Mouse (Mus musculus): ENCODE results near the gene Ptprm. TPM values are rescaled to one million over a fixed set of nuclear protein-coding genes. Genes with fewer than 3 reads are reported as not detected.

Gene Ptprm
- polyA plus RNA-seq, 1 experiment from 2014 or later: 15.8 TPM

DNA sequence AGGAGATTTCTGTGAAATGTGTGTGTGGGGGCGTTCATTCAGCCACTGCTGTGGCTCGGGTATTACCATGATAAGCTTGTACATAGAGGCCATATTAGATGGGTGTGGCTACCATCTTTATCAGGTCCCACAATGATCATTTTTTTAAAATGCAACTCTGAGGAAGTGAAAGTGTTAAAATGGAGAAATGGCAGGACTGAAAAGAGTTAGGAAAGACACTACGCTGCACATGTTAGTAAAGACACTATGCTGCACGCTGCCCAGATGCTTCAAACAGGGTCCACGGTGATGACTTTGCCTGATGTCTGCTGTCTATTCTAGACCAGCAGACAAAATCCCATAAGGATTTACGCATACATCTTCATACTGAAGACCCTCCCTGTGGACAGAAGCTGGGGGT is 298.6 kb downstream of the Ptprm start:
- Histone ChIP-seq H3K9ac (no peak overlapping the region), H3K9me3 (replicated peaks) (no peaks in the 10 kb centered on the region), H3K36me3 (no peaks in the 10 kb centered on the region), H3K4me2 (no peak overlapping the region), H3K27ac (no peak overlapping the region), H3K4me3 (no peak overlapping the region), H3K4me1 (replicated peaks) (no peaks in the 10 kb centered on the region), H3K27me3 (no peaks in the 10 kb centered on the region)
- ATAC-seq (replicated peaks; ENCODE audit: insufficient number of reproducible peaks, insufficient read depth, low FRiP score, low read depth): no peak
- 83% methylated on average over 6 of the region's 6 CpGs for WGBS

DNA sequence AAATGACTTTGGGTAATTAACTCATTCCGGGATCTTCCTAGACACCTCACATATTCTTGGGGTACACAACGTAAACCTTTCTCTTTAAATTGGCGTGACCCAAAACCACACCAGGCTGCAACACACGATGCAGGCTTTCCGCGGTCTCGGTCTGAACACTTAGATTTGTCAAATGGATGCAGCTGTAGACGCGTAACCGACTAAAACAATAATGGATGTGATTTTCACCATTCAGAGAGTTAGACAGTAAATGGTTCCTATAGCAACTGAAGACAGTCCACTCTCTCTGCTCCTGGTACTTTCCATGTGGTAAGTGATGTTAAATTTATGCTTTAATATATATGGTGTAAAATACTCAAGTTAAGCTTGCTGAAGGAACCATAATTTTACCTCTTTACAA is 300.1 kb downstream of the Ptprm start:
- Histone ChIP-seq H3K9ac (no peak overlapping the region), H3K9me3 (replicated peaks) (no peaks in the 10 kb centered on the region), H3K4me1 (replicated peaks) (no peaks in the 10 kb centered on the region), H3K36me3 (no peaks in the 10 kb centered on the region), H3K4me3 (no peak overlapping the region), H3K27me3 (no peaks in the 10 kb centered on the region), H3K27ac (no peak overlapping the region), H3K4me2 (no peak overlapping the region)
- 95% methylated on average over 10 of the region's 10 CpGs for WGBS
- no peak for ATAC-seq (replicated peaks; ENCODE audit: insufficient number of reproducible peaks, insufficient read depth, low FRiP score, low read depth)

DNA sequence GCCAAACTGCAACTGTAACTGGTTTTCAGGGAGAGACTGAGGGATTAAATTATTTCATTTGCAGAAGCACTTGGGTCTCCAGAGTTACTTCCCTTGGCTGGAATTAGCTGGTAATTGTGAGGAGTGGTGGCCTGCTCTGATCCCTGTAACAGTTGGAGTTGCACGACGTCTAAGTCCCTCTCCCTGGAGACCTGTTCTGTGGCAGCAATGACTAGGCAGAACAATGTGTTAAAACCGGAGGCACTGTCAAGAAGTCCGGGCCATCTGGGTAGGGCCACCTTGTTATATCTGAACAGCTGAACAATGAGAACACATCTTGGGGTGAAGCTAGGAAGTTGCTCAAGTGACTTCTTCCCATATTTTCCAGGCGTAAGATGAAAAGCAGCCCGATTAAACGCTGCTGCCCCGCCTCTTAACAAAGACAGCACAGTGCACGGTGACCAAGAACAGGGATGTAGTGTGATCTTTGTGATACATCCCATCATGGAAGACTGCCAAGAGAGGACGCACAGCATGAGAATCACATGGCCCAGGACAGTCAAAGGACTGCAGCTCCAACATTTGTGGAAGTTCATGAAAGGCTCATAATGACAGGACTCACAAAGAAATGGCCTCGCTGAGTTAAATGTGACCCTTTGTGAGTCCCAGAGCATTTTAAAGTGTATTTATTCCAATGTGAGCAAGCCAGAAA is 301.5 kb downstream of the Ptprm start:
- ATAC-seq (replicated peaks; ENCODE audit: insufficient number of reproducible peaks, insufficient read depth, low FRiP score, low read depth): 0 out of 2 replicates have a peak, but pooled peaks have one; percentile 22
- H3K27ac ChIP-seq: no peak overlapping the region
- H3K4me1 ChIP-seq (replicated peaks): no peaks in the 10 kb centered on the region
- no peak overlapping the region for H3K4me2 ChIP-seq
- no peak overlapping the region for H3K4me3 ChIP-seq
- 65% methylated on average over 11 of the region's 11 CpGs for WGBS
- no peaks in the 10 kb centered on the region for H3K9me3 ChIP-seq (replicated peaks)
- no peaks in the 10 kb centered on the region for H3K36me3 ChIP-seq
- H3K27me3 ChIP-seq: no peaks in the 10 kb centered on the region
- H3K9ac ChIP-seq: no peak overlapping the region

DNA sequence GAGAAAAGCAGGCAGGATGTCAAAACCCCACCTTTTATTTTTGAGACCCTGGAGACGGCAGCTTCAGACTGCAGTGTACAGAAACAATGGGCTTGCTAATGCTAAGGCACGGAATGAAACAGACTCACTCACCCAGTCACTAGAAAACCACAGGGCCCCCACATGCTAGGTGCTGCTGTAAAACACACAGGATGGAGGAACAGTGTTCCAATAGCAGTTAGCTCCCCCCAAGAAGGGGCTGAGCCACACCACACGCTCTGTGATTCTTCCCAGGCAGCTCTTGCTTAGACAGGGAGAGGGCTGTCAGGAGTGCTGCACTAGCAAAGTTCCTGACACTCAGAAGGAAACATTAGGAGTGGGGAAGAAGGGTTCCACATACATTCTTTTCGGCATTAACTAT is 306.6 kb downstream of the Ptprm start:
- WGBS: 80% methylated on average over 4 of the region's 4 CpGs

DNA sequence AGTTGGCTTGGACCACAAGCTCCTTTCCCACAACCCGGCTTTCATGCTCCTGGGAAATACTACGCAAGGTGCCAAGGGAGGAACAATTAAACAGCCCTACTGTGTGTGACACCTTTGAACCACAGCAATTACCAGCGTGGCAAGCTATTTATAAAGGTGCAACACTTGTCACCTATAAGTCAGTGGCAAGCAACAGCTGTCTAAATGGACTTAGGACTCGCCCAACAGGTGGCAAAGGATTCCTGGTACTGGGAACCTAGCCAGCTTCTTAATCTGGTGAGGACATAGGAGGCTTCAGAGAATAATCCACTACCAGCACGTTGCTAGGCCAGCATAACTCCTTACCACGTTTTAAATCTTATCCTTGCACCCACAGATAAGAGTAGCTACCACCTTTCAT is 315.7 kb downstream of the Ptprm start:
- no peaks in the 10 kb centered on the region for H3K4me1 ChIP-seq (replicated peaks)
- ATAC-seq (replicated peaks; ENCODE audit: insufficient number of reproducible peaks, insufficient read depth, low FRiP score, low read depth): no peak
- H3K9ac ChIP-seq: no peak overlapping the region
- H3K27me3 ChIP-seq: no peaks in the 10 kb centered on the region
- WGBS: 67% methylated on average over 6 of the region's 6 CpGs
- no peak overlapping the region for H3K4me3 ChIP-seq
- no peaks in the 10 kb centered on the region for H3K36me3 ChIP-seq
- H3K9me3 ChIP-seq (replicated peaks): no peaks in the 10 kb centered on the region
- H3K27ac ChIP-seq: no peak overlapping the region
- no peak overlapping the region for H3K4me2 ChIP-seq

More for the DNA sequence above, 306.6 kb downstream of the Ptprm start:
- Histone ChIP-seq H3K9ac (no peak overlapping the region), H3K4me2 (no peak overlapping the region), H3K9me3 (replicated peaks) (no peaks in the 10 kb centered on the region), H3K27ac (no peak overlapping the region), H3K4me1 (replicated peaks) (no peaks in the 10 kb centered on the region), H3K27me3 (no peaks in the 10 kb centered on the region), H3K4me3 (no peak overlapping the region), H3K36me3 (no peaks in the 10 kb centered on the region)
- no peak for ATAC-seq (replicated peaks; ENCODE audit: insufficient number of reproducible peaks, insufficient read depth, low FRiP score, low read depth)

DNA sequence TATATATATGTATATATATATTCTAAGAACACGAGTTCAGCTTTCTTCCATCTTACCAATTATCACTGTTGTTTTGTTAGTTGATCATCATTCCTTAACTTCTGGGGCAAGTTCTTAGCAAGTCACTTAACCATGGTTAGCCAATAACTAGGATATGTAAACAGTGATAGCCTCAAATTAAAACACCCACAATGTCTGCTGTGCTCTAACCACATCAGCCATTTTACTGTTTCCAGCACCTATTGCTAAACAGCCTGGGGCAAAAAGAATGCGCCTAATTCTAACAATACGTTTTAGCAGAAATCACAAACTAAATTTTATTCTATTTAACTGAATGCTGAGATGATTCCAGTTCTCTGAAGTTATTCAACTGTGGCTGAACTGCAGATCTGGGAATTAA is 320.7 kb downstream of the Ptprm start:
- H3K9ac ChIP-seq: no peak overlapping the region
- H3K4me1 ChIP-seq (replicated peaks): no peaks in the 10 kb centered on the region
- H3K27ac ChIP-seq: no peak overlapping the region
- H3K4me2 ChIP-seq: no peak overlapping the region
- no peaks in the 10 kb centered on the region for H3K9me3 ChIP-seq (replicated peaks)
- no peak for ATAC-seq (replicated peaks; ENCODE audit: insufficient number of reproducible peaks, insufficient read depth, low FRiP score, low read depth)
- H3K4me3 ChIP-seq: no peak overlapping the region
- no peaks in the 10 kb centered on the region for H3K36me3 ChIP-seq
- no peaks in the 10 kb centered on the region for H3K27me3 ChIP-seq
- 80% methylated on average over 3 of the region's 3 CpGs for WGBS

DNA sequence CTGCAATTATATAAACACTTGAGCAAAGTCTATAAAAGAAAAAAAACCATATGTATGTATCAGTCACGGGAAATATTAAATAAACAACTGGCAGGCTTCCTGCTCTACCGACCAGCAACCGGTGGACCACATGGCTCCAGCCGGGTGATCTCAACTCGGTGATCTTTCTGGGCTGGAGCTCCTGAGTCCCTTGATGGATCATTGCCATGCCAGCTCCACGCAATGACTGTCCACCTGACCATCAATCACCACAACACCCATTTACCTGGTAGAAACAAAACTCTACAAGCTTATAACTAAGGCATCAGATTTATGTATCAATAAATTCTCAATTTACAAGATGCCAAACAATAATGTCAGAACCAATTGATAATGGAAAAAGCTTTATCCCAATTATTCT is 322.2 kb downstream of the Ptprm start:
- Histone ChIP-seq H3K4me1 (replicated peaks) (no peaks in the 10 kb centered on the region), H3K4me2 (no peak overlapping the region), H3K9me3 (replicated peaks) (no peaks in the 10 kb centered on the region), H3K4me3 (no peak overlapping the region), H3K27me3 (no peaks in the 10 kb centered on the region), H3K9ac (no peak overlapping the region), H3K27ac (no peak overlapping the region), H3K36me3 (no peaks in the 10 kb centered on the region)
- no peak for ATAC-seq (replicated peaks; ENCODE audit: insufficient number of reproducible peaks, insufficient read depth, low FRiP score, low read depth)
- 86% methylated on average over 6 of the region's 6 CpGs for WGBS

DNA sequence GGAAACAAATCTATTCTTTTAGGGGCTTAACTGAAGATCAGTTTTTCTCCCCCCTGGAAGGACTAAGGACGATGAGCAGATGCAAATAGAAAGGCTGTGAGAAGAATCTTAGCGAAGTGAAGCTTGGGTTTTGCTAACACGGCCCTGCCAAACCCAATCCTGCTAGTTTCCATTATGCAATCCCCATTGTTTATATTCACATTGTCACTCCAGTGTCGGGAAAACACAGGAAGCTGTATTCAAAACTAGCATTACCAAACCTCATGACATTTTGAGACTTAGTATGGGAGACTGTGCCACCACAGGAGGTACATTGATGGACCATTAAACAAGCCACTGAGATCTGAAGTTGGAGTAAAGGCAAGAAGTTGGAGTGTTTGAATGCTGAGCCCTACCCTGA is 322.9 kb downstream of the Ptprm start:
- Histone ChIP-seq H3K27me3 (no peaks in the 10 kb centered on the region), H3K4me3 (no peak overlapping the region), H3K4me1 (replicated peaks) (no peaks in the 10 kb centered on the region), H3K9ac (no peak overlapping the region), H3K4me2 (no peak overlapping the region), H3K9me3 (replicated peaks) (no peaks in the 10 kb centered on the region), H3K36me3 (no peaks in the 10 kb centered on the region), H3K27ac (no peak overlapping the region)
- 62% methylated on average over 4 of the region's 4 CpGs for WGBS
- no peak for ATAC-seq (replicated peaks; ENCODE audit: insufficient number of reproducible peaks, insufficient read depth, low FRiP score, low read depth)

DNA sequence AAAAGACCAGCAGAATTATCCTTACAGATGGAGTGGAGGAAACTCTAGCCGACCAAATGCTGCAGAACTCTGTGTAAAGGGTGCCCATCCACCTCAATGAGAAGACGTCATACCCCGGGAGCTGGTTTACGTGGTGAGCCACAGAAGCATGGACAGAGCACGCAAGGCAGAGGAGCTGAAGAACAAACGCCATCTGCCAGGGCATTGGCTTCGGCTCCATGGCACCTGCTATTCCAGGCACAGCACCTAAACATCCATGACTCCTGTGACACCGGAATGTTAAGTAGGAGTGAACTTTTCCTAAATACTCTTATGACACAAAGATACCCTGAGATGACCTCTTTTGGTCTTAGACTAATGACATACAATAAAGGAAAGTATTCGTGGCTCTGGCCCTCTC is 327.0 kb downstream of the Ptprm start:
- Histone ChIP-seq H3K9ac (no peak overlapping the region), H3K36me3 (no peaks in the 10 kb centered on the region), H3K27ac (no peak overlapping the region), H3K4me2 (no peak overlapping the region), H3K27me3 (no peaks in the 10 kb centered on the region), H3K9me3 (replicated peaks) (no peaks in the 10 kb centered on the region), H3K4me3 (no peak overlapping the region), H3K4me1 (replicated peaks) (peaks cover 4% of the 10 kb centered on the region; the same call in 1 of the 2 replicates)
- WGBS: 78% methylated on average over 9 of the region's 9 CpGs
- ATAC-seq (replicated peaks; ENCODE audit: insufficient number of reproducible peaks, insufficient read depth, low FRiP score, low read depth): no peak

DNA sequence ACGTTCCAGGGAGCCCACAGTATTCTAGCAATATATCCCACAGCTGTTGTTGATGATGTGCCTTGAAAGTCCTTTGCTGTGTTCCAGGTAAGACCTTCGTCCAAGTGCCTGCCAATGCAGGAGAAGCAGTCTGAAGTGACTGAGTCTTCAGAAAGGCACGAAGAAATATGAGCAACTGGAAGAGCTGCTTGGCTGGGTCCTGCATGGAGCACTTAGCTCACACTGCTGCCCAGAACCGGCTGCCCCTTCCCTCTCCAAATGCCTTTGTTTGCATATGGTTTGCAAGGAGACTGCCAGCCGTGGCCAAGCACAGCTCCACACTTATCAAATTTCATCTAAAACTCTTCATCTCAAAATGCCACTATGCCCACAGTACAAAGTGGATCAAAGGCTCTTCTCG is 337.8 kb downstream of the Ptprm start:
- WGBS: 78% methylated on average over 6 of the region's 6 CpGs
- Histone ChIP-seq H3K27me3 (no peaks in the 10 kb centered on the region), H3K9ac (no peak overlapping the region), H3K4me1 (replicated peaks) (peaks cover 7% of the 10 kb centered on the region), H3K4me2 (no peak overlapping the region), H3K4me3 (no peak overlapping the region), H3K27ac (no peak overlapping the region), H3K36me3 (no peaks in the 10 kb centered on the region), H3K9me3 (replicated peaks) (no peaks in the 10 kb centered on the region)
- ATAC-seq (replicated peaks; ENCODE audit: insufficient number of reproducible peaks, insufficient read depth, low FRiP score, low read depth): no peak

DNA sequence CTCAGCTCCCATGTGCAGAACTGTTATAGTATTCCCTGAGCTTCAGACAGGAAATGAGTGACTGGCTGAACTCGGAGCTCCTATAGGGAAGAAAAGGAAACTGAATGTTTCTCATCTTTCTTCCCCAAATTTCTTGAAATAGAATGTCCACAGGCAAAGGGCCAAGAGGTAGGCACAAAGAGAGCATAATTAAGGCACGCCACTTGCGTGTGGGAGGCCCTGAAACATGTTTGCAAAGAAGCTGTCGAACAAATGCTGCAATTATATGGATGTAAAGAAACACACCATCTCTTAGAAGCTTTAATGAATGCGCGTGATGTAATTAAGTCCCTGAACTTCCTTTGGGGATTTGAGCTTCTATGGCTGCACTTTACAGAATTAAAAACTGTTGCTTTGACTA is 341.0 kb downstream of the Ptprm start:
- ATAC-seq (replicated peaks; ENCODE audit: insufficient number of reproducible peaks, insufficient read depth, low FRiP score, low read depth): no peak
- Histone ChIP-seq H3K9ac (no peak overlapping the region), H3K4me3 (no peak overlapping the region), H3K4me2 (no peak overlapping the region), H3K4me1 (replicated peaks) (no peaks in the 10 kb centered on the region), H3K36me3 (no peaks in the 10 kb centered on the region), H3K27ac (no peak overlapping the region), H3K27me3 (no peaks in the 10 kb centered on the region), H3K9me3 (replicated peaks) (no peaks in the 10 kb centered on the region)
- WGBS: 77% methylated on average over 6 of the region's 6 CpGs

DNA sequence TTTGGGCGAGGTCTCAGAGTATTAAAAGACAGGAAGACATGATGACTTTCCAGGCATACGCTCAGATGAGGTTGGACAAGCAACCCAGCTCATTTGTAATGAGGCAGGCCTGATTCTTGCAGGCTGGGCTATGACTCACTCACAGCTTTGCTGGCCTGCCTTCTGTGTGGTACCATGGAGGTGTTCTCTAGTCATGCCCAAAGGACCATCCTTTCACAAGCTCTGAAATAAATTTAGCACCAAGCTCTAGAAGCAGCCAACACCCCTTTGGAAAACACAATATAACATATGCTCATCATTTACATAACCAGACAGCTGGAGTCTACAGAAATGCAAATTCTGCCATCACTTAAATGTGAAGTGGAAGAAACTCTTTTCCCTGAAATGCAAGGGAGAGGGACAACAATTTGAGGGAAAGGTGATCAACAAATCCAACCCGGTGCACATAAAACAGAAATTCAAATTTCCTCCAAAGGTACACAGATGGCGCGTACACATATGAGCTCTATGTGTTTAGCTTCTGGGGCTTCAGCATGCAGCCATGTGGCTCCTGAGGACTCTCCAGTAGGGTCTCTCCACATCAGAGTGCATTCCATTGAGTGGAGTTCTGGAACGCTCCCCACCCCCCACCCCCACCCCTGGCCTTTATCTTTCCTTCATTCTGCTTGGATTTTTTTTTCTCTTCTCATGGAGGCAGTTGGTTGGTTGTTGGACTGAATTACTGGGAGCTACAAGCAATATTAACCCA is 342.2 kb downstream of the Ptprm start:
- Histone ChIP-seq H3K36me3 (no peaks in the 10 kb centered on the region), H3K4me2 (no peak overlapping the region), H3K27ac (no peak overlapping the region), H3K4me3 (no peak overlapping the region), H3K9ac (no peak overlapping the region), H3K9me3 (replicated peaks) (no peaks in the 10 kb centered on the region), H3K27me3 (no peaks in the 10 kb centered on the region), H3K4me1 (replicated peaks) (no peaks in the 10 kb centered on the region)
- 76% methylated on average over 6 of the region's 6 CpGs for WGBS
- no peak for ATAC-seq (replicated peaks; ENCODE audit: insufficient number of reproducible peaks, insufficient read depth, low FRiP score, low read depth)
